Mouse (Mus musculus) monocyte, adult 2 months (primary cell): ENCODE results near the gene Chd6.

Experiments
- DNase-seq, 2 experiments: peaks; one replicate each; pipeline ENCODE4 v3.0.0; 2022; ENCODE audit warnings: low spot score in 2 of 2, low read depth in 1 of 2

Chd6 gene

DNA sequence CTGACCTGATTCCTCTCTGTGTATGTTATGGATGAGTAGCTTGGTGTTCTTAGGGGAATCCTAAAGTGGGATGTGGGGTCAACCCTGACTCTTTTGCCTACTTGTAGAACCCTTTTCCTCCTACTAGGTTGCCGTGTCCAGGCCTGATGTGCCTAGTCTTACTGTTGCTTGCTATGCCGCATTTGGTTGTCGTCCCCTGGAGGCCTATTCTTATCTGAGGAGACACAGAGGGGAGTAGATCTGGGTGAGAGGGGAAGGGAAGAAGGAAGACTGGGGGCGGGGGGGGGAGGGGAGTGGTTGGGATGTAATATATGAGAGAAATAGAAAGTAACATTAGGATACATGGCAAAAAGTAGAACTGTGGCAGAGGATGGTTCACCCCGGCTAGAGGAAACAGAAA, 33.3 kb downstream of the Chd6 start:
- no peak for DNase-seq

DNA sequence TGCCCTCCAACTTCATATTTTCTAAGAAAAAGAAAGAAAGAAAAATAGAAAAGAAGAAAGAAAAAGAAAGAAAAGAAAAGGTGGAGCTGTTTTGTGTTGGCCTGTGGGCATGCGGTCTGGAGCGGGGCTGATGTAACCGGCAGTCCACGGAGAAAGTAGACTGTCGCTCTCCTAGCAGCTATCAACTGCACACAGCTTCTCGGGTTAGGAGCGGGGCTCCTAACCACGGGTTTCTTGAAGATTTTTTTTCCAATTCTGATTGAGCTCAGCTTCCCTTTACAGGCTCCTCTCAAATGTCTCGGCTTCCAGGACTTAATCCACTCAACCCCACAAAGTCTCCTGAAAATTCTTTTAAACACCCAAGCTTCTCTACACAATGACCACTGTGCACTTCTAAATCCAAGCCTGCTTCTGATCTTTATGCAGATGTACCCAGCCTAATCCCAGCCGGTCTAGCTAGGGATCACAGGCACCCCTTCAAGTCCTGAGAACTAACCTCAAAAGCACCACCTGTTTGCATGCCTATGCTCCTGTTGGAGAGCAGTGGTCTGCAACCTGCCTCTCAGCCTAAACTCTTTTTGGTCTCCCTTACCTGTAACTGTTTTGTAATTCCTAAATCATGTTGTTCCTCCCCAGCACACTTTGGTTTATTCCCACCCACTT, 42.6 kb downstream of the Chd6 start:
- no peak for DNase-seq

DNA sequence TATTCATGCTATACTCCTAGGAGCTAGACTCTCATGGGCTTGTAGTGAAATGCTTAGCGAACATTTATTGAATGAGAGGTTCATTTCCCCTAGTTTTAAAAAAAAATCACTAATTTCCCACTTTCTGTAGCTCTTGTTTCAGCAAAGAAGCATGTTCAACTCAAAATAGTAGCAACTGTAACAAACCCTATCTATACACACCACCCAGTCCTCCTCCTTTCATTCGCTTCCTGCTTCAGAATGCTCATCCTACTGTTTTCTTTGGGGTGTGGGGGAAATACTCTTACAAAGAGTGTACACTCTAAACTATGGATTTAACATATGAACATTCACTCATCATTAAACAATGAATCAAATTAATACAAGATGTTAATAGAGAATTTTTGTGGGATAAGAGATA, 43.3 kb downstream of the Chd6 start:
- DNase-seq = no peak

DNA sequence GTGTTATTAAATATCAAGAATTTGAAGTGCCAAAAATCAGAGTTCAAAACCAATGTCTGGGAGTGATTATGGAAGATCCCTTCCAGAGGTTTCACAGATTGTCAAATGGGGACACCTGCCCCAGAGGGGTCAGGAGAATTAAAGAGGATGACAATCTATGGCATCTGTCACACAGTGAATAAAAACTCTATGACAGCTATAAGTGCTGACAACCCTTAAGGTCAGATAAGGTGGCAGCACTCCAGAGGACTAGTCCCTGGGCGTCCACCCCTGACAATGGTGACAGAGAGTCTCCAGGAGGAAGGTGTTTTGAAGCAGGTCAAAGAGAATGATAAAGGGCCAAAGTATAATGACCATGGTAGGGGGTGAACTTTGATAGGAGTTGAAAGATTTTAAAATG, 44.0 kb downstream of the Chd6 start:
- no peak for DNase-seq

DNA sequence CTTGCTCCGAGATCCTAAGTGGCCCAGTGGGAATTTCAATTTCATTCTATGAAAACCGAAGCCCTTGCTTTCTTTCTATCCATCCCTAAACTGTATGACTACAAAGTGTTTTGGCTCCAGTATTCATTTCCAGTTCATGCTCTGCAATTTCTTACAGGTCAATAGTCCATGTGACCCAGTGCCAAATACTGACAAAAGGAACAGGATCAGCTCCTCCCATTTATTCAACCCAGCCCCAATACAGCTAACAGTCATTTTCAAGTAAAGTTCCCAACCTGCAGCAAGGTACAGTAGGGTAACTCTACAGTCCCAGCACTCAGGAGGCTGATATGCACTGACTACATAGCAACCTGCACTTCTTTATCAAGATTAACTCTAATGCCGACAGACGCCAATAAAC, 50.0 kb downstream of the Chd6 start:
- no peak for DNase-seq

DNA sequence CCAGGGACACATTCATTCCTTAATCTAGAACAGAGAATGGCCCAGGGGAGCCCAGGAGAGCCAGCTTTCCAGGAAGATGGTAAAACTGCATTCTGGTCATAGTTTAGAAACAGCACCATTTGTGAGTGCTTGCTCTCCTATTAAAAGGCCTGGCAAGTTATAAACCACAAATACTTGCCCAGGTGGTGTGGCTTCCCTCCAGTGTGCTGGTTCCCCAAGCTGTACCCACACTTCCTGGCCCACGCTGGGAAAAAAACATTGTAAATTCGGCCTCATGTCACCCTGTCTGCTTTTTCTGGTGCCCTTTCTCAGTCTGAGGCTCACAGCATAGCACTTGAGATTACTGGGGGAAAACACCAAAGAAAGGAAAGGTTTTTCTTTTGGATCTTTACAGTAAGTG, 55.1 kb downstream of the Chd6 start:
- no peak for DNase-seq

DNA sequence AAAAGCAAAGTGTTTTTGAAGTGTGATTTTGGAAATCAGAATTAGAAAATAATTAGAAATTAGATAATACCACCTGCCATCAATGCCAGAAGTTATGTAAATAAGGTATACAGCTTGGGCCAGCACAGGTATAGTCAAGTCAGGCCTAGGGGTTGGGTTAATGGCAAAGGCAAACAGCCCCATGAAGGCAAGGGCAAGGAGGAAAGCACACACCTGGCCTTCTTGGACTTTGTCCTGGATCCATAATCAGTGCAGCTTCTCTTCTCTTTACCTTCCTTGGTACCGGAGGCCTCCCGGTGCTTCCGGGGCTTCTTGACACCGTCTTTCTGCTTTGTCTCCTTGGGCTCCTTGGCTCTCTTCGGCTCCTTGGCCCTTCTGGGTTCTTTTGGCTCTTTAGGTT, 56.7 kb downstream of the Chd6 start:
- DNase-seq = no peak

DNA sequence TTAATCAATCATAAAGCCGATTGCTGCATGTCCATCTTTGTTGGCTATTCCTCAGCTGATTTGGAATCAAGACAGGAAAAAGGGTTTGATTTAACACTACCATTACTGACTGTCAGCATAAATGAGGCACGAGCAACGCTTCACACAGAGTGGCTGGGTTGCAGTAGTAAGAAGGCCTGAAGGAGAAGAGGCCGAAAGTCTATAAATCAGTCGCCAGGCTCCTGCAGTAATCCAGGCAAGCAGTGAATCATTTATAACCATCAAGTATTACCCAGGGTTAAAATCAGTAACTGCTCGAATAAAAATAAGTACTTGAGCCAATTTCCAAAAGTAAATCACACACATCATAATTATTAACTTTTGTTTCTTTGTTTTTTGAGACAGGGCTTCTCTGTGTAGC, 59.4 kb downstream of the Chd6 start:
- no peak for DNase-seq

DNA sequence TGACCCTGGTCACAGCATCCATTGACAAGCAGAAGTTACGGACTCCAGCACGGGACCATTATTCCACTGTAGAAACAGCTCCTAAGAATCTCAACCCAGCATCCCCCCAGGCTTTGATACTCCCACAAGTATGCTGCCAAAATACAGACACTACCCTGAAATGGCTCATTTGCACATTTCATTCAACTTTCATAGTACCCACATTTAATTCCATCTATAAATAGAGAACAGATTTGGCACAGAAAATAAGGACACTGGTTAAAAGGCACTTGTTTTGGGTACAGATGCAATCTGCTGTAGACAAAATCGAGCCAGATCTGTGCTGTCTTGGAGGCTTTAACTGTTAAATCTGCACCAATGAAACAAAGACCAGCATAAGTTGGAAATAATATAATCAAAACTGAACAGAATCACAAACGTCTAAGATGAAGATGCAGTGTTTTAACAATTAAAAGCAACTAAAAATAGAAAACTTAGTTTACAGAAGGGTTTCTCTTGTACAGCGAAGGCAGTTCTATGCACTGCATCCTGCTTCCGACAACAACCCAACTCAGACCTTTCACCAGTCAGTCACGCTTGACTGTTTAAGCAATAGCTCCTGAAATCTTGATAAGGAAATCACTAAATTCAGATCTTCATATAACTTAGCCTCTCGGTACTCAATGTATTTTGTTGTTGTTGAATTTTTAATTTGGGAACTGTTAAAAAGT, 64.2 kb downstream of the Chd6 start:
- DNase-seq = no peak

DNA sequence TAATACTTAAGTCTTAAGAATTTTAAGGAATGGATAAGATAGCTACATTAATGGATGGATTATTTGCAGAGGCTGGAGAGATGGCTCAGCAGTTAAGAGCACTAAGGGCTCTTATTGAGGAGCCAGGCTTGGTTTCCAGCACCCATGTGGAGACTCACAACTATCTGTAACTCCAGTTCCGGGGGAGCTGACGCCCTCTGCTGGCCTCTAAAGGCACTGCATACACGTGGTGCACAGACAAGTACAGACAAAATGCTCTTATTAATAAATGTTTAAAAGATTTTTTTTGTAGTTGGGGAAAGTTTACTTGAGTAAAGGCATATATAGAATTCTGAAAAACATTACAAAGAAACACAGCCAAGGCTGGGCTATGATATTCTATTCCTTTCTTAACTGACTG, 66.0 kb downstream of the Chd6 start:
- no peak for DNase-seq

DNA sequence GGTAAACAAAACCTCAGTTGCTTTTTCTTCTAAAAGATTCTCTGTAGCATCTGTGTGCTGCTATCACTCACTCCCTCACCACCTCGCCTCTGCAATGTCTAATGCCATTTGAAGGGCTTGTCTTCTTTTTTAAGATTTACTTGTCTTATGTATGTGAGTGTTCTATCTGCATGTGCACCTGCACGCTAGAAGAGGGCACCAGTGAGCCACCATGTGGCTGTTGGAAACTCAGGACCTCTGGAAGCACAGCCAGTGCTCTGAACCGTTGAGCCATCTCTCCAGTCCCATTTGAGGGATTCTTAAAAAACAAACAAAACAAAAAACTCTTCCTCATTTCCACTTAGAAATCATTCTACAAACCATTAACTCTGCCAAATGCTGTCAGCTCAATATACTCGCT, 68.1 kb downstream of the Chd6 start:
- DNase-seq = no peak

DNA sequence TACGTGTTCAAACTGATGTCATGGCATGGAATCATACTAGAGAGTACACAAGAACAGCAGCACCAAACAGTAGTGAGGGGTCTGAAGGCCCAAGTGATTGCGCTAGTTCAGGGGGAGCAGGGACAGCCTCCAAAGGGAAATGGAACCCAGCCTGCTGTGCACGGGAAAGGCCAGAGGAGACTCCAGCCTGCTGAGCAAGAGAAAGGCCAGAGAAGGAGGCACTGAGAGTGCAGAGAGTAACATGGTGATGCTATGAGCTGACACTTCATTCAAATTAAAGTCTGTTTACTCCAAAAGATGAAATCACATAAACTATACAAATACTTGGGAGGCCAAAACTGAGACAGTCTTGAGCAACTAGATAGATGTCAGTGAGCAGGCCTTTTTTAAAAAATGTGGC, 71.1 kb downstream of the Chd6 start:
- DNase-seq = no peak

DNA sequence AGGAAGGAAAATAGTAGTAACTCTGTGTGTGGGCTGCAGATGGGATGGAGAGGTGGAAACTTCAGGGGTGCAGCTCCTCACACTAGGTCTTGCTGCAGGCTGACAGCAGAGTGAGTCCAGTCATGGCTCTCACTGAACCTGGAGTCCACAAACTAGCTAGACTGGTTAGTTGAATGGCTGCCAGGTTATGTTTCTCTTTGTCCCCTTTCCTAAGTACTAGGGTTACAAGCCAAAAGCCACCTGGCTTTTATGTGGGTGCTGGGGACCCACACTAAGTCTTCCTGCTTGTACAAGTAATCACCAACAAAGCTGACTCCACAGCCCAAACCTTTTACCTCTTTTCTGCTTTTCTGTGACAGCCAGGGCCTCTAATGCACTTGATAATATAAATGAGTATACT, 75.7 kb downstream of the Chd6 start:
- DNase-seq = no peak

DNA sequence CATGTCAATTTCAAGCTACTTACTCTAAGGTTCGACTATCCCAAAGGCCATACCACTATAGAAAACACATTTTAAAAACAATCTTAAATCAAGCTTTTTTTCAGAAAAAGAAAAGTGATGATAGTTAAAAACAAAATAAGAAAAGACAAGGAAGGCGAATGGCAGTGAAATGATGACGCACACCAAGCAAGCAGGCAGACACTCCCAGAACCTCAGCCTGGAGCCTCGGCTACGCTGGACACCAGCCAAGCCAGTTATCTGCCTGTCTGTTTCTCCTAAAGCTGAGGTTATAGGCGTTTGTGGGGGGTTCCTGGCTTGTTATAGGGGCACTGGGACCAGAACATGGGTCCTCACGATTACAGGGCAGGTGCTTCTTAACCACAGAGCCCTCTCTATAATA, 76.5 kb downstream of the Chd6 start:
- DNase-seq = no peak

DNA sequence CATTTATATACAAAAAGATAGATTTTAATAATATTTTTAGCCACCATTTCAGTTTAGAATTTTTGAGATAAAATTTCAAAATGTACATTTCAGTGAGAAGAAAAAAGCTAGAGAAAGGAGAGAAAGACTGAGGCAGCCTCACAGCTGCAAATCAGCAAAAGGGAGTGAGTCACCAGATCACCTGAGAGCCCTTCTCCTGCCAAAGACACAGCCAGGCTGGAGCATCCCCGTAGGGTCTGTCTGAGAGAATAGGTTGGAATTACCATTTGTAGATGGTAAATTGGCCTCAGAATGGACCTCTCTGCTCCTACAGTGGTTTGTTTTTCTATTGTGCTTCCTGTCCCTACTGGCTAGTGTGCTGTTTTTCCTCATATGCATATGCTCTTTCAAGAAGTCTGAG, 84.3 kb downstream of the Chd6 start:
- DNase-seq = no peak

DNA sequence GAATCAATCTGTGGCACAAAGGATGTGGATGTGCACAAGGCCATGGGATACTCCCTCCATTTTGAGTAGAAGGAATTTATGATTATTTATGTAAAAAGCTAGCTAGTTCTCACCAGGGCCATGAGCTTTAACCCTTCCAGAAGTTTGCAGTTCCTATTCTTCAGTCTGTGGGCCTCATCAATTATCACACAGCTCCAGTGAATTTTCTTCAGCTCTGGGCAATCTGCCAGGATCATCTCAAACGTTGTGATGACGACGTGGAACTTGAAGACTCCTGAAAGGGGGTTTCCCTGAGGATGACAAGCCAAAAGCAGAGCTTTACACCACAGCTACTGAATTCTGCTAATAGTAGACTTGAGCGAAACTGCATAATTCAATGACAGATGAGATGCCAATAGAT, 91.0 kb downstream of the Chd6 start:
- DNase-seq = no peak

DNA sequence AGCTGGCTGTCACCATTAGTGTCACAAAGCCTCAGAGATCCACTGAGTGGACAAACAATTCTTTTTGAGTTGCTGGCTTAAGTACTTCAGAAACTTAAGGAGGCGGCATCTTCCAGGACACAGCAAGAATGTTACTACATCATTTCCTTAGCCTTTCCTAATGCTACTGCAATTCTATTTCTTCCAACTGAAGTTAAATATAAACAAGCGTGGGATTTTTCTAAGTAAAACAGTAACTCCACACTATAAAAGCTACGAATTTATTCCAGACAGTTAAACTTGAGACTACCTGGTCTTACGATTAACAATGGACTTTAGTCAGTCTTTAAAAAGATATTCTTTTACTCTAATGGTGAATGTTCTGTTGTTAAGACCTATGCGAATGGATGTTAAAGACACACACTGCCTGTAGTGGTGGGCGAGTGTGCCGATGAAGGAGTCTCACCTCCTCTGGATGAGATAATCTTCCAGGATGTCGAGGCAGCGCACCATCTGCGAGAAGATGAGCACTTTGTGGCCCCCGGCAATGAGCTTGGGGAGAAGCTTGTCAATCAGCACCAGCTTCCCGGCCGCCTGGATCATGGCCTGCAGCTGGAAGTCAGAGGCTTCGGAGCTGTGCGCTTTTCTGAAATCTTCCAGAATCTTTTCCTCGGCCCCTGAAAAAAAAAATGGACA, 96.2 kb downstream of the Chd6 start:
- no peak for DNase-seq

DNA sequence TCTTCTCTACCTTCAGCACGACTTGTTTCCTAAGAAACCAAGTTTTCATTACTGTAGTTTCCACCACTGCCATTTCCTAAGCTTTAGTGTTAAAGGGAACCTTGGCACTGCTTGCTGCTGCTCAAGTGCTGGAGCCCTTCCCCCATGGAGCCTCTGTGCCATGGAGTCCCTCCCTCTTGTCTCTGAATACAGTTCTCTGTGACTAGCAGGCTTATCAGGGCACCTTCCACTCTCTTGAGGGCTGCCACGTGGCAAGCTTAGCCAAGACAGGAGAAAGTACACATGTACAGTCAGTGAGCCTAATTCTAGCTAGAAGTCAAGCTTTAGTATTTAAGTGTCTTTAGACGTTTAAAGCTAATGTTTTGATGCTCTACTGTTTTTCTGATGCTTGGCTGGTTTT, 104.5 kb downstream of the Chd6 start:
- no peak for DNase-seq

DNA sequence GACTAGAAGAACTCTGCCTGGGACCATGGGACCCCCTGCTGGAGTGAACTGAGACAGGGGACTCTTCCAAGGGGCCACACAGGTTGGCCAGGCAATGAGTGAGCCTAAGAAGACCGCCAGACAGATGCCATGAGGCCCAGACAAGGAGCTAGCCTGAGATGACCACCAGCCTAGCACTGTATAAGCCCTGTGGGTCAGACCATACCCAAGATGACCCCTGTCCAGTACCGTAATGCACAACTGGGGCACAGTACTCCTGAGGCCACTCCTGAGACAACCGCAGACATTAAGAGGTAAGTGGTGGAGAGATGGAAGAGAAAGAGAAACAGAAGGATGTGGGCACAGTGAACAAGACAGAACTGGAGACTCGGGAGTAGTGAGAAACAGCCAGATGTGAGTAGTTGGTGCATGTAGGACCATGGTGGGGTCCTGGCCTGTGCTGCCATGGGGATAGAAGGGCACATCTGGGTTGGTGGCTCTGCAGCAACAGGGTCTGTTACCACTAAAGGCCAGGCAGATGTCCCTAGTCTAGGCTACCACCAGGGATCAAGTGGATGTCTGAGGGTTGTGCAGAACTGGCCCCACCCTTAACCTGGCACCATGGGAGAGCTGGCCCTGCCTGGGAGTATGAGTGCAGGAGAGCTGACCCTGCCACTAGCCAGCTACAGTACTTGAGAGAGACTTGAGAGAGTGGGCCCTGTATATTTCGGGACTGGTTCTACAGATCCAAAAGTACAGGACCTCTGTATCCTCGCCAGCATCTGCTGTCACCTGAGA, 111.7 kb downstream of the Chd6 start:
- DNase-seq = no peak

DNA sequence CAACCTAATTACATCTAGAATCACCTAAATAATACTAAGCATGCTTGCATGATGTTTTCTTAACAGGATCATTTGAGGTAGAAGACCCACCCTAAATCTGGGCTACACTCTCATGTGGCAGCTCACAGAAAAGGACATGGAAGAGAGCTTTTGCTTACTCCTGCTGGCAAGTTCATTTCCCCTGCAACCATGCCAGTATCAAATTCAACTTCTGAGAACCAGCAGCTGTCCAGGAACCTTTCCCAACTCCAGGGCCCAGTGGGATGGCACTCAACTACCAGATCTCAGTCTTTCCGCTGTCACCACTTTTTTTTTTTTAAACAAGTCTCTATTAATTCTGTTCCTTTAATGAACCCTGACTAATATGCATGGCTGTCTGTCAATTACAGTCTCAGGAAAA, 114.7 kb downstream of the Chd6 start:
- DNase-seq = no peak

DNA sequence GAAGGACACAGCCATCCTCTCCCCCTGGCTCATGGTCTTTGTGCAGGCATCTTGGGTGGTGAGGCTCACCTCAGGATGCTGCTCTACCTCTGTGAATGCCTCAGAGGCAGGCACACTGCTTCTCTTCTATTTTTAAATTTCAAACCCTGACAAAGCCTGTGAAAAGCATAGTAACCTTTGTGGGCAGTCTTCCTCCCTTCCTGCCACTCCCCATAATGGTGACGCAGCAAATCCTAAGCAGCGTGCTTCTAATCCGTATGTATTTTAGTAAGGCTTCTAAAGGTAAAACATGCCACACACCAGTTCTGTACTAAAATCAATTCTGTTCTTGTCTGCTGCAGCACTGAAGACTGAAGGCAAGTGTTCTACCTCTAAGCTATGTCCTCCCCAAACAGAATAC, 116.4 kb downstream of the Chd6 start:
- DNase-seq = no peak
